Mouse (Mus musculus) adrenal gland, postnatal 25 days (tissue): ENCODE results near the gene Fam129a. TPM values are rescaled to one million over a fixed set of nuclear protein-coding genes. Genes with fewer than 3 reads are reported as not detected.

Source experiments
- DNase-seq: peaks from one replicate; pipeline ENCODE4 v3.0.0; 2021; ENCODE audit warnings: mixed read lengths
- total RNA-seq: library from RNA; stranded (reverse); gene quantifications from 2 replicates; pipeline ENCODE4 v1.2.3, GENCODE M21; 2021

Gene Fam129a
- total RNA-seq, 1 experiment from 2014 or later: 93.9 TPM

- DNase-seq: no peak
Measured at GRCm38 (mm10) chr1:151664837-151665431, 93.9 kb downstream of the Fam129a start.

GRCm38 (mm10) chr1:151667351-151668074 lies 96.5 kb downstream of the Fam129a start:
- DNase-seq: no peak

DNA sequence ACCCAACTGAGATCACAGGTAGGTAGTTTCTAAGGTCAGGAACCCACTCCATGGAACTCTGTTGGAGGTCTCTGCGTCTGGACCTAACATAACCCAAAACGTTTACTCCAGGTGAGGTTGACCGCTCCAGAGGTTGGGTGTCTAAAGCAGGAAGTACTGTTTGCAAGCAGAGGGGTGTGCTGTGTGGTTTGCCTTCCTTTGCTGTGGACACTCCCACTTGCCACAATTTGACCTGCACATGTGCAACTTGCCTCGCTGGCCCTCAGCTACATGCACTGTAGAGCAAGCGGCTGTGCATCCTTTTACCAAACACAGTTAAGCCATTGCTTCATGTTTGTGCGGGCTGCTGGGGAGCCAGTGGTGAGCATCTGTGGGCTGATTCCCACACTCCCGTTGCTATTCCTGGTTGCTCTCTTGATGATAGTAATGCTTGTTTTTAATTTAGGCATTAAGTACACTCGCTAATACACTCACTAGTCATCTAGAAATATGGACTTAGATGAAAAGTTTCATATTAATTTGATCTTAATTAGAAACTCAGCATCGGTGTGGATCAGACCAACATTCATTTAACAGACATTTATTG lies 99.1 kb downstream of the Fam129a start:
- DNase-seq: no peak

DNA sequence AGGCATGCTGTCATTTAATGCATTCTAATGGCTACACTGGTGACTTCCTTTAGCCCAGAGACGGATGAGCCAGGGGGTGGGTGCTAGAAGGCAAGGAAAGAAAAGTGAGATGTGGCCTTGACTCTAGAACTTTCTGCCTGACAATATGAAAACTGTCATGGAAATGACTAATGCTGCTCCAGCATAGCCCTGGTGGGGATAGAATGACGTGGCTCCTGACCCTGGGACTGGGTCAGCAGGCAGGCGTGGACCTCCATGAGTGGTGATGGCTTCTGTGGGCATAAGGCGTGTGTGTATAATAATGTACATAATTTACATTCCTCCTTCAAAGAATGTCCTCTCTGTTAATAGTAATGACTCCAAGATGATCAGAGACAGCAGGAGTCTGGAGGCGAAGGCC lies 104.7 kb downstream of the Fam129a start:
- peak; percentile 46 for DNase-seq

- DNase-seq: no peak
Measured at GRCm38 (mm10) chr1:151677185-151677809, 106.3 kb downstream of the Fam129a start.

GRCm38 (mm10) chr1:151677975-151678374 lies 107.0 kb downstream of the Fam129a start:
- no peak for DNase-seq

DNA sequence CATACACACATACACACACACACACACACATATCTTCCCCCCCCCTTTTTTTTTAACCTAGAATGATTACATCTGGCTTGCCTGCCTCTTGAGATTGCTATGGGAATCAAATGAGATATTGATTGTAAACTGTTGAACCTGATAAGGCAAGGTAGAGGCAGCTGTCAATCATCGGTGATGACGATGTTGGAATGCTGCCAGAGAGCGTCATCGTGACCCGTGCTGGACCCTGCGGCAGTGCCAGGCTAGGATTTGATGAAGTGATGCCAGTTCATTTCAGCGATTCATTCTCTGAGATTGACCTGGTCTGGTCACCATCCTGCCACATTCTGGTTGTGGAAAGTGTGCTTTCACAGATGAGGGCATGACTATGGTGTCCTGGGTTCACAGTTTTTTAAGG lies 108.2 kb downstream of the Fam129a start:
- DNase-seq: no peak

DNA sequence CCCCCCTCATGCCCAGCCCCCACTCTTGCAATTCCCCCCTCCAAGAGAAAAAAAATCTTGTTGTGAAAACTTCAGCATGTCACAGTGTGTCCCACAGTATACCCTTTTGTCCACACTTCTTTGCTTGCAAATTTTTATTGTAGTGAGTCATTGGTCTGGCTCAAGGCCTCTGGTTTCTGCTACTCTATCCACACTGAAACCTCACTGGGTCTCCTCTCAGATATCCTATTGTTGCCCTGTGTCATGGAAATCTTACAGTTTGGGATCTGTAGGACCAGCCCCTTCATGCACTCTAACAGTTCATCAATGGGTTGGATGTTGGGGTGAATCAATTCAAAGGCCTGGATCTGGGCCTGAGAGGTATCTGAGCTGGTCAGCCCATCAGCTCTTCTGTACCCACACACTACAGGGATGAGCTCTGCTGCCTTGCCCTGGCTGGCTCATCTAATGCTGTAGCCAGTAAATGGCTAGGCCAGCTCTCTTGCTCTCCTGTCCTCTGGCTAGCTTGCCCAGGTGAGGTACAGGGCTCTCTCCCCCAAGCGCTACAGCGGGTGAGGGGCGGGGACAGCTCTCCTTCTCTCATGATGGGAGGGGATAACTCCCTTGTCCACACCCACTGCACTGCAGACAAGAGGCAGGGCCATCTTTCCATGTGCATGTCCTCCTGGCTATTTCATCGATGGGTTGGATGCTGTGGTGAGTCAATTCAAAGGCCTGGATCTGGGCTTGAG lies 109.1 kb downstream of the Fam129a start:
- no peak for DNase-seq

DNA sequence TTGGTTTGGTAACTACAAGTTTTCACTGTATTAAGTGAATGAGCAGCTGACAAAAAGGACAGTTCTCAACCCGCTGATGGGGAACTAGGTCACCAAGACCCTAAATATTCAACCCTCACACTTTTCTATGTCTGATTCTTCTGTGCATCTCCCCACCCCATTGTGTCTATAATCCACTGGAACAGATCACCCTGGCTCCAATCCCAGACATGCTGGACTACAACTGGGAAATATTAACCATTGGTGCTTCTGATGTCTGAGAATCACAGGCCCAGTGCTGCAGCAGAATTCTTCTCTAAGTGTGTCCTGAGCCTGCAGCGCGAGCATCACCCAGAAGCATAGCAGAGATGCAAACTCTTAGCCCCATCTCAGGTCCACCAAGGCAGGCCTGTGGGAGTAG lies 110.0 kb downstream of the Fam129a start:
- DNase-seq: no peak

DNA sequence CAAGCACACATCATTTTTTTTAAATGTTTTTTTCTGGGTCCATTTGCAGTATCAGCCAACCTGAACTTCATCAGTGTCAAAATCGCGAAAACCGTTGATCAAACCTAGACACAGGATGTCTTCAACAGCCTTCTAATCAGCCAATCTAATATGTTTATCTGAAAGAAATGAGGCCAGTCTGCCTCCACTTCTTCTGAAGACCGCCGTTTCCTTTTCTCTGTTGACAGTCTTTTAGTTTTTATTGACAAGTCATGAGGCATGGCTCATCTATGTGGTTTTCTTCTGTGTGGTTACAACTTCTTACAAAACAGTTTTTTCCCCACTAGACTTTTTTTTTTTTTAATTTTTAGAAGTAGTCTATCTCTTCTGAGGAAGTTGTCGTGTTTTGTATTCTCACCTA lies 111.9 kb downstream of the Fam129a start:
- no peak for DNase-seq

DNA sequence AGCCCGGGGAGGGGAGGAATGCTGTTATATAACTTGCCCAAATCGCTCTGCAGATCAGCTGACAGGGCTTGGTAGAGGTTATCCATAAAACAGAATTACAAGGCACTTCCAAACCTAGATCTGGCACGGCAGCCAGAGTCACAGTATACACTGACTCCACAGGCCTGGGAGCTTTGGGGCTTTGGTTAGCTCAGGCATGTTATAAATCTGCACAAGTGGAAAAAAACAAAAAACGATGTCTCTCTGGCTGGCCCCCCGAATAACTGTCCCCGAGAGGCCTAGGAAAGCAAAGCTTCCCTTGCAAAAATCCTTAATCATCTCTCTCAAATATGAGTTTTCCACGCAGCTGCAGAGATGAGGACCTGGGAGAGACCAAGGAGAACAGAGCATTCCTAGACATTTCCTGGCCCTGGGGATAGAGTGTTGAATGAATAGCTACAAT lies 113.5 kb downstream of the Fam129a start:
- DNase-seq: no peak

GRCm38 (mm10) chr1:151684978-151685377 lies 114.0 kb downstream of the Fam129a start:
- no peak for DNase-seq

GRCm38 (mm10) chr1:151685666-151686309 lies 114.8 kb downstream of the Fam129a start:
- peak; percentile 60 for DNase-seq

DNA sequence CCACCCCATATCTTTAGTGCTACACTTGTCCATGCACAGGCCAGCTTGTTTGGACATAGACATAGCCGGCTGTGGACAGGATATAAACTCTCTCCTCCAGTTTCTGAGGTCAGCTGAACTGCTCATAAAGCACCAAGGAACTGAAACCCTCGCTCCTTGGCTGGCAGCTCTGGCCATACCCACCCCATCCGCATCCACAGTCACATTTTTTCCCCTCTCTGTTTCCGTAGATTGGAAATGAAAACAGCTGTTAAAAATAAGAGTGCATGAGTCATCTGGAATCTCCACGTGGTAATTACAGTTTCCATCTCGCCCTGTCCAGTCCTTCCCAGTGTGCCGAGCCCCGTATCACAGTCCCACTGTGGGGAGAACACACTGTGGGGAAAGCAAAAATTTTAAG lies 115.7 kb downstream of the Fam129a start:
- DNase-seq: no peak

DNA sequence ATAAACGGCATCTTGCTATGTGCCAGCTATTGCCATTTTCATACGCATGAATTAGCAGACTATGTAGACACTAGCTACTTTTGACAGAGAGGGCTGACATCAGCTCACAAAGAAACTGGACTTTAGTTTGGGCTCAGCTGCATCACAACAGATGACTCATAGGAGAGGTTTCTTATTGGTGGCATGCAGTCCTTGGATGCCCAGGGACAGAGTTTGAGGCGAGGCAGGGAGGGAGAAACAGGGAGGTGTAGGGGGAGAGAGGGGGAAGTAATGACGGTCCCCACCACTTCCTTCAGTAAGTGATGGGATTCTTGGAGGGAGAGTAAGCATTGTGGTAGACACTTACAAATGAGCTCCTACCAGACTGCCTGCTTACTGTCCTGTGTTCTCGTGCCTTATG lies 118.0 kb downstream of the Fam129a start:
- DNase-seq: peak; percentile 49

GRCm38 (mm10) chr1:151689561-151689960 lies 118.6 kb downstream of the Fam129a start:
- DNase-seq: no peak

DNA sequence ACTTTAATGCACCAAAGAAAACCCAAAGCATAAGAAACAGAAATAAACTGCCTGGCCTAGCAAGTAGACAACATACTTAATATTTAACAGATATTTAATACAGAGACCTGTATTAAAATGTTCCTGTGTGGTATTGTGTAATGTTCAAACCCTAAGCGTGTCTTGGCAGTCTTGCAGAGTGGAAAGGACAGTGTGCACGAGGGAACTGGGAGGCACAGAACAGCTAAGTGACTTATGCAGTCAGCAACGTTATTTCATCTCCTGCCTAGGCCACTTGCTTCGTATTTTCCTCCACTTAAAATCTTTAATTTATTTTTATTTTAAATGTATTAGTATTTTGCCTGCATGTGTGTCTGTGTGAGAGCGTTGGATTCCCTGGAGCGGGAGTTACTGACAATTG lies 119.1 kb downstream of the Fam129a start:
- no peak for DNase-seq

- no peak for DNase-seq
Measured at GRCm38 (mm10) chr1:151690583-151691193, 119.7 kb downstream of the Fam129a start.

GRCm38 (mm10) chr1:151692867-151693266 lies 121.9 kb downstream of the Fam129a start:
- DNase-seq: peak; percentile 77

- no peak for DNase-seq
Measured at GRCm38 (mm10) chr1:151696751-151697150, 125.8 kb downstream of the Fam129a start.

- DNase-seq: no peak
Measured at GRCm38 (mm10) chr1:151697901-151698641, 127.1 kb downstream of the Fam129a start.
